Mouse (Mus musculus): ENCODE measurements around the gene Natd1. TPM values are rescaled to one million over a fixed set of nuclear protein-coding genes. Genes with fewer than 3 reads are reported as not detected.

The Natd1 gene
- polyA plus RNA-seq, 1 experiment from 2014 or later, result 29.0 TPM

DNA sequence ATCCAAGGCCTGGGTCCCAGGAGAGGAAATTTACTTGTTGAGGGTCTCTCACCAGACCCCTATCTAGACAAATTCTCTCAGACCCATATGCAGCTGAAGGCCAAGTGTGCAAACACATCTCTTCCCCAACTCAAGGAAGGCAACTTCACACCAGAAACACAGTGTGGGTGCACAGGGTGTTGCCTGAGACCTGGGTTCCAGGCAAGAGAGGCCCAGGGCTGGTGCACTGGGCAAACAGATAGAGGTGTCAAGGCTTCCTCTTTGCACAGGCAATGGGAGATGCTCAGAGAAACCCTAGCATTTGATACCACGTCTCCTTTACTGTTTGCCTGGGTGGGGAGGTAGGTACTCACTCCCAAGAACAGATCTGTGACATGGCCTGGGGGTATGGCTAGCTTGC lies 10.4 kb upstream of the Natd1 start:
- 91% methylated on average over 1 of the region's 1 CpGs for WGBS
- H3K9ac ChIP-seq (replicated peaks; ENCODE audit: low read depth, low read length), result no peak overlapping the region
- no peak overlapping the region for H3K27ac ChIP-seq (ENCODE audit: low read depth, low read length)
- no peaks in the 10 kb centered on the region for H3K27me3 ChIP-seq (ENCODE audit: control insufficient read depth, insufficient read depth, low read length)
- no peaks in the 10 kb centered on the region for H3K9me3 ChIP-seq (ENCODE audit: control insufficient read depth, low read length)
- no peaks in the 10 kb centered on the region for H3K4me1 ChIP-seq (ENCODE audit: control insufficient read depth, insufficient read depth, low read length)
- H3K36me3 ChIP-seq (ENCODE audit: control insufficient read depth, insufficient read depth, low read length), result no peaks in the 10 kb centered on the region
- no peak overlapping the region for H3K4me3 ChIP-seq (ENCODE audit: low read depth, low read length)
- no peak overlapping the region for H3K4me2 ChIP-seq (ENCODE audit: low read depth, low read length)
- ATAC-seq (ENCODE audit: low read depth), result no peak

DNA sequence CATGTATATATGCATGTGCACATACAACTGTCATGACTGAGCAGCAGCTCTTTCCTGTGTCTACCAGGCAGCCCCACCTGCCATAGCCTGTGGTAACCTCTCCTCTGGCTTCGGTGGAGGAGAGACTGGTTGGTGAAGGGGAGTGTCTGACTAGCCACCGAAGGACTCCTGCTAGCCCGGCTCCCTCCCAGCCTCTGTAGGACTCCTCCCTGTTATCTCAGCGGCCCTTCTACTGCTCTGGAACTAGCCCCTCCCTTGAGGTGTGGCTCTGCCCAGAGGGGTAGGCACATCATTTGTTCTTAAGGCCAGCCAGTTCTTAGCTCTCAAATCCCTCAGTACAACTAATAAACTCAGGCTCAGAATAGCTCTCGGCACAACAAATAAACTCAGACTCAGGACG lies 9.9 kb upstream of the Natd1 start:
- Histone ChIP-seq H3K9me3 (ENCODE audit: control insufficient read depth, low read length) (no peaks in the 10 kb centered on the region), H3K4me3 (ENCODE audit: low read depth, low read length) (no peak overlapping the region), H3K27ac (ENCODE audit: low read depth, low read length) (no peak overlapping the region), H3K36me3 (ENCODE audit: control insufficient read depth, insufficient read depth, low read length) (no peaks in the 10 kb centered on the region), H3K4me2 (ENCODE audit: low read depth, low read length) (no peak overlapping the region), H3K9ac (replicated peaks; ENCODE audit: low read depth, low read length) (no peak overlapping the region), H3K4me1 (ENCODE audit: control insufficient read depth, insufficient read depth, low read length) (no peaks in the 10 kb centered on the region), H3K27me3 (ENCODE audit: control insufficient read depth, insufficient read depth, low read length) (no peaks in the 10 kb centered on the region)
- 43% methylated on average over 6 of the region's 6 CpGs for WGBS
- no peak for ATAC-seq (ENCODE audit: low read depth)

DNA sequence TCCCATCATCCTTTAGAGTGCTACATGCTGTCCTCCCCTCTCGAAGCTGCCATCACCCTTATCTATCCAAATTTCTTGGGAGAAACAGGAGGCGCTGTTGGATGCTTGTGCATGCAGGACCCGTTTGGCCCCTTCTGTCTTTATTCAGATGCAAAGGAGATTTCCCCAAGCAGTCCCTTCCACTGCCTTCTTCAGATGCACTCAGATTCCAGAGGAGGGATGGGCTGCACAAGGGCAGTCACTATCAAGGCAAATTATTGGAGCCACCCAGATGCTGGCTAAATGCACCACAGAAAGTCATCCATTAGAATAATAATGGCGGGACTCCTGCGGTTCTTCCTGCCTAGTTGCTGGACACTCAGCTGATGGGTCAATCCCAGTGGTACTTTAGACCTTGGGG lies 8.4 kb upstream of the Natd1 start:
- H3K9me3 ChIP-seq (ENCODE audit: control insufficient read depth, low read length), result no peaks in the 10 kb centered on the region
- H3K36me3 ChIP-seq (ENCODE audit: control insufficient read depth, insufficient read depth, low read length), result no peaks in the 10 kb centered on the region
- no peak overlapping the region for H3K9ac ChIP-seq (replicated peaks; ENCODE audit: low read depth, low read length)
- H3K27ac ChIP-seq (ENCODE audit: low read depth, low read length), result no peak overlapping the region
- WGBS, result 73% methylated on average over 5 of the region's 5 CpGs
- no peaks in the 10 kb centered on the region for H3K27me3 ChIP-seq (ENCODE audit: control insufficient read depth, insufficient read depth, low read length)
- H3K4me3 ChIP-seq (ENCODE audit: low read depth, low read length), result no peak overlapping the region
- H3K4me1 ChIP-seq (ENCODE audit: control insufficient read depth, insufficient read depth, low read length), result no peaks in the 10 kb centered on the region
- no peak overlapping the region for H3K4me2 ChIP-seq (ENCODE audit: low read depth, low read length)
- ATAC-seq (ENCODE audit: low read depth), result no peak

DNA sequence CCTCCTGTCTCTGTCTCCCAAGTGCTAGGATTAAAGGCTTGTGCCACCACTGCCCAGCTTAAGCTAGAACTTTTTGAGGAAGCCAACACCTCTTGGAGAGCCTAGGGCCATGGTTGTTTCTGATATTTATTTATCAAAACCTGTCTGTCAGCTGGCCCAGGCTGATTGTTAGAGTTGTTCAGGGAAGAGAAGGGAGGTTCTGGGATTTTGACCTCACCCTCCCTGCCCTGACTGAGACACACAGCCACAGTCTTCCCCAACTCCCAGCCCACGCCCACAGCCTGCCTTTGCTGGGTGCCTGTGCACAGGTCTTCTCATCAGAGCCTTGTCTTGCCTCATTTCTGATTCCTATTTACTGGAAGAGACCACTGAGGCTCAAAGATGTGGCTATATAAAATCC lies 7.6 kb upstream of the Natd1 start:
- Histone ChIP-seq H3K4me2 (ENCODE audit: low read depth, low read length) (no peak overlapping the region), H3K4me1 (ENCODE audit: control insufficient read depth, insufficient read depth, low read length) (no peaks in the 10 kb centered on the region), H3K27me3 (ENCODE audit: control insufficient read depth, insufficient read depth, low read length) (no peaks in the 10 kb centered on the region), H3K36me3 (ENCODE audit: control insufficient read depth, insufficient read depth, low read length) (no peaks in the 10 kb centered on the region), H3K9me3 (ENCODE audit: control insufficient read depth, low read length) (no peaks in the 10 kb centered on the region), H3K4me3 (ENCODE audit: low read depth, low read length) (no peak overlapping the region), H3K9ac (replicated peaks; ENCODE audit: low read depth, low read length) (no peak overlapping the region), H3K27ac (ENCODE audit: low read depth, low read length) (no peak overlapping the region)
- ATAC-seq (ENCODE audit: low read depth), result no peak
- WGBS, result 78% methylated on average over 1 of the region's 1 CpGs

DNA sequence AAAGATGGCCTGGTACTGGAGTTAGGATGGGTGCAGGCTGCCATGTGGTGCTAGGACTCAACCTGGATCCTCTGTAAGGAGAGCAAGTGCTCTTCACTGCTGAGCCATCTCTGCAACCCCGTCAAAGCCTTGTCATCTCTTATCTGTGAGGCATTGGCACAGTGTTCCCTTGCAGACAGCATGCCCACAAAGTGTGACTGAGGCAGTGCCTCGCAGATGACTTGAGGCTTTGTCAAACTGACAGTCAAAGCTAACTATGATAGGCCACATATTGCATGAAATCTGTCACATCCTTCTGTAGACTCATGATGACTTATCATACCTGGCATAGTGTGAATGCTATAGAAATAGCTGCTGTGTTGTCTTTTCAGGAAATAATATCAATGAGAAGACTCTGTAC lies 5.5 kb upstream of the Natd1 start:
- no peak overlapping the region for H3K4me3 ChIP-seq (ENCODE audit: low read depth, low read length)
- no peaks in the 10 kb centered on the region for H3K27me3 ChIP-seq (ENCODE audit: control insufficient read depth, insufficient read depth, low read length)
- H3K4me2 ChIP-seq (ENCODE audit: low read depth, low read length), result no peak overlapping the region
- ATAC-seq (ENCODE audit: low read depth), result no peak
- WGBS, result 79% methylated on average over 2 of the region's 2 CpGs
- no peaks in the 10 kb centered on the region for H3K36me3 ChIP-seq (ENCODE audit: control insufficient read depth, insufficient read depth, low read length)
- no peak overlapping the region for H3K9ac ChIP-seq (replicated peaks; ENCODE audit: low read depth, low read length)
- H3K4me1 ChIP-seq (ENCODE audit: control insufficient read depth, insufficient read depth, low read length), result no peaks in the 10 kb centered on the region
- no peak overlapping the region for H3K27ac ChIP-seq (ENCODE audit: low read depth, low read length)
- no peaks in the 10 kb centered on the region for H3K9me3 ChIP-seq (ENCODE audit: control insufficient read depth, low read length)

DNA sequence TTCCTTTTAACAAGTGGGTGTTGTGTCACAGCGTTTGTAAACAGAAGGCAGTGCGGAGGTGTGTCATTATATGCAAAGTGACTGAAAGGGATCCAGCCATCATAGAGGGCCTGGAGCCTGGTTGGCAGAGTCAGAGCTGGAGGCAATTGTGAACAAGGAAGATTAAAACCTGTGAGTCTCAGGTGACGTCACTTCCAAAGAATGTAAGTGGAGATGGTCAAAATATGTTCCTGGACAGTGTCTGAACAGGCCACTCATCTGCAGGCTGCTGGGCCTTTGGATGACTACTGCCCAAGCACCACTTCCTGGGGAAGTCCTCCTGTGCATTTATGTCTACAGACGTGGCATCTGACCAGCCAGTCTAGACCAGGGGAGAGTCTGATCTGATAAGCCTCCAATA lies 651 bp upstream of the Natd1 start:
- no peak overlapping the region for H3K4me2 ChIP-seq (ENCODE audit: low read depth, low read length)
- 81% methylated on average over 4 of the region's 4 CpGs for WGBS
- no peak for ATAC-seq (ENCODE audit: low read depth)

DNA sequence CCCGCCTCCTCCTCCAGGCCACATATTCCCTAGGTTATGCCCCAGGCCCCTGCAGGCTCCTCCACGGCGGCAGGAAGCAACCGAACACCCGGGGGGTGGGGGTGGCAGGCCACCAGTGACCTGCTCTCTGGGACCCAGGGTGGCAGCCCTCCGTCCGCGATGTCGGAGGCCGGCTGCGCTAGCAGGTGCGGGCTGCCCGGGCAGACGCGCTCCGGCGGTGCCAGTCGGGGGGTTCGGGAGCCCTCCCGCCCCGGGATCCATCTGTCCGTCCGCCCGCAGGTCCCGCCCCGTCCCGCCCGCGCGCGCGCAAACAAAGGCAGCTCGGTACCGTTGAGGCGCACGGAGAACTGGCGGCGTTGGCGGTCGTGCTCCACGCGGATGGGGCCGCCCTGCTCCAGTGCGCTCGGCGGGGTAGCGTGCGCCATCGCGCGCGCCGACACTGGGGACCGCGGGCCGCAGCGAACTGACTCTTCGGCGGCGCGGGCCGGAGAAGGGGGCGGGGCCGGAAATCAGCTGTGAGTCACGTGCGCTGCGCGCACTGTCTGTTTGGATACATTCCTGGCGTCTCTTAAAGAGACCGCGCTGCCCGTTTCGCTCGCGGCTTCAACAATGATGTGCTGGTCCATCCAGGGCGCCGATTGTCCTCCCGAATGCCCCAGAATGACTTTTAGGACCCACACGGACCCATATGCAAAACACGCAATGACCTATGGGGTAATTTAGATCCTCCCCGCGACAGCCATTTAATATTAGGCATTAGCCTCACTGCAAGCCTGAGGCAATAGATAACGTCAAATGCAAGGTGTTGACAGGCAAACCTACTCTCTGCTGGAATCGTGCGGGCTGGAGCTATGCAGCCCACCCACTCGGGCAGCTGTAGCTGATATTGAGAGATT lies 1.0 kb downstream of the Natd1 start:
- peak overlapping the region; percentile 59 for H3K4me2 ChIP-seq (ENCODE audit: low read depth, low read length)
- peak; percentile 94 for ATAC-seq (ENCODE audit: low read depth)
- no peaks in the 10 kb centered on the region for H3K9me3 ChIP-seq (ENCODE audit: control insufficient read depth, low read length)
- peak overlapping the region; percentile 89 for H3K27ac ChIP-seq (ENCODE audit: low read depth, low read length)
- peaks cover 21% of the 10 kb centered on the region for H3K4me1 ChIP-seq (ENCODE audit: control insufficient read depth, insufficient read depth, low read length)
- WGBS, result under 1% methylated on average over 75 of the region's 86 CpGs
- no peaks in the 10 kb centered on the region for H3K36me3 ChIP-seq (ENCODE audit: control insufficient read depth, insufficient read depth, low read length)
- peak overlapping the region; percentile 90 for H3K4me3 ChIP-seq (ENCODE audit: low read depth, low read length)
- no peaks in the 10 kb centered on the region; the same call in 1 of the 2 replicates for H3K27me3 ChIP-seq (ENCODE audit: control insufficient read depth, insufficient read depth, low read length)
- peak overlapping the region; percentile 96 for H3K9ac ChIP-seq (replicated peaks; ENCODE audit: low read depth, low read length)

More for the DNA sequence above, 651 bp upstream of the Natd1 start:
- Histone ChIP-seq H3K4me1 (ENCODE audit: control insufficient read depth, insufficient read depth, low read length) (peaks cover 21% of the 10 kb centered on the region), H3K9ac (replicated peaks; ENCODE audit: low read depth, low read length) (no peak overlapping the region), H3K36me3 (ENCODE audit: control insufficient read depth, insufficient read depth, low read length) (no peaks in the 10 kb centered on the region), H3K4me3 (ENCODE audit: low read depth, low read length) (no peak overlapping the region), H3K27ac (ENCODE audit: low read depth, low read length) (no peak overlapping the region), H3K9me3 (ENCODE audit: control insufficient read depth, low read length) (no peaks in the 10 kb centered on the region), H3K27me3 (ENCODE audit: control insufficient read depth, insufficient read depth, low read length) (no peaks in the 10 kb centered on the region; the same call in 1 of the 2 replicates)

DNA sequence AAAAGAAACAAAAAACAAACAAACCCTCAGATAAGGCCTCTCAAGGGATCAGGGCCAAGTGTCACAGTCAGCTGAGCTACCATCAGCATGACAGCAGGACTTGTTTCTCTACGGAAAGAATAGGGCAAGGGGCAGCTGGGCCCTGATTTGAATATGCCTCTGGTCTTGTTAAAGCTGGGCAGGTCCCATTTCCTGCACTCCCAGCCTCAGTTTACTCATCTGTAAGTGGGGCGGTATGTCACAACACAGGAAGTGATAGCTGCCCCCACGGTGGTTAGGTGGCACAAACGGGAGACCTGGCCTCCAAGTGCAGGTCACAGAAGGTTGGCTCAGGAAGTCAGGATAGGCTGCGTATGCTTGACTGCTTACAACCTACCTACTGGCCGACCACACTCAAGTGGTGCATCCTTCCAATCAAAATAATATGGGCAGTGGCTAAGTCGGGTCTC lies 2.0 kb downstream of the Natd1 start:
- Histone ChIP-seq H3K4me3 (ENCODE audit: low read depth, low read length) (peak overlapping the region; percentile 90), H3K27ac (ENCODE audit: low read depth, low read length) (no peak overlapping the region), H3K9ac (replicated peaks; ENCODE audit: low read depth, low read length) (peak overlapping the region; percentile 96), H3K9me3 (ENCODE audit: control insufficient read depth, low read length) (no peaks in the 10 kb centered on the region), H3K4me2 (ENCODE audit: low read depth, low read length) (peak overlapping the region; percentile 59), H3K36me3 (ENCODE audit: control insufficient read depth, insufficient read depth, low read length) (no peaks in the 10 kb centered on the region), H3K27me3 (ENCODE audit: control insufficient read depth, insufficient read depth, low read length) (no peaks in the 10 kb centered on the region; the same call in 1 of the 2 replicates), H3K4me1 (ENCODE audit: control insufficient read depth, insufficient read depth, low read length) (peaks cover 21% of the 10 kb centered on the region)
- ATAC-seq (ENCODE audit: low read depth), result no peak
- WGBS, result 42% methylated on average over 7 of the region's 7 CpGs

DNA sequence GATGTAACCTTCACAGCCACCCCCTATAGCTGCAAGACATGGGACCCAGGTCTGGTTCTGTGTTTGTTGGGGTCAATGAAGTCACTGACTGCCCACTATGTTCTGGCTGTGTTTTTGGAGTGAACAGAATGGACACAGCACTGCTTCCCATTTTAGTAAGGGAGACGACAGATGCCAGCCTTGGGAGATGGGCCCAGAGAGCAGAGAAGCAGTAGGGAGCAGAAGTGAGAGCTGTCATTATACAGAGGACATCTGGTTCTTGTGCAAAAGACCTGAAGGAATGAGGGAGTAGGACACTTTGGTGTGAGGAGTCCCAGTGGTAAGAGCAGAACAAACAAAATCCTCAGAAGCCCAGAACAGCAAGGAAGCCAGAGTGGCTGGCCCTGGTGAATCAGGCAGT lies 4.9 kb downstream of the Natd1 start:
- peaks cover 20% of the 10 kb centered on the region for H3K36me3 ChIP-seq (ENCODE audit: control insufficient read depth, insufficient read depth, low read length)
- H3K27ac ChIP-seq (ENCODE audit: low read depth, low read length), result no peak overlapping the region
- H3K27me3 ChIP-seq (ENCODE audit: control insufficient read depth, insufficient read depth, low read length), result no peaks in the 10 kb centered on the region; the same call in 1 of the 2 replicates
- no peak overlapping the region for H3K9ac ChIP-seq (replicated peaks; ENCODE audit: low read depth, low read length)
- H3K4me1 ChIP-seq (ENCODE audit: control insufficient read depth, insufficient read depth, low read length), result peaks cover 20% of the 10 kb centered on the region
- no peak for ATAC-seq (ENCODE audit: low read depth)
- no peaks in the 10 kb centered on the region for H3K9me3 ChIP-seq (ENCODE audit: control insufficient read depth, low read length)
- H3K4me3 ChIP-seq (ENCODE audit: low read depth, low read length), result no peak overlapping the region
- WGBS, result 85% methylated on average over 1 of the region's 1 CpGs
- no peak overlapping the region for H3K4me2 ChIP-seq (ENCODE audit: low read depth, low read length)
